Mouse (Mus musculus) embryo, embryonic 9.5 days (tissue): ENCODE results near the gene Ccdc96.
A peak's percentile ranks its signal among the peaks of the same experiment; 100 is the strongest.

Source experiments
- DNase-seq: peaks from one replicate; pipeline ENCODE4 v3.0.0-alpha.2; 2017; ENCODE audit errors: extremely low spot score

Ccdc96 gene

DNA sequence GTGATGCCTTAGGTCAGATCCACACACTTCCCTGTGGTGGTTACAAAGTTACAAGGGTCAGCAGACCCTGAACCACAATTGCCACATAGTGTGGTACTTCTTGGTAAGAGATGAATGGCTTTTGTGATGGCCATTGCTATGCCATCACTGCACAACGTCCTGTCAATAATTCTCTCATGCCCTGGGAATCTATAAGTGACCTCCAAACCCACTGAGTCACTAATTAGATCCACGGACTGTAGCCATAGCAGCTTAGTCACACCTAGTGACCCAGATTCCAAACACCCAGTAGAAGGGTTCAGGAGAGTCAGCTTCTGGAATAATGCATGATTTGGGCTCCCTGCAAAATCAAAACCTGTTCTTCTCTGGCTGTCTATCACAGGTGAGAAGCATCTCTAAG is 40.8 kb downstream of the Ccdc96 start:
- DNase-seq = no peak

GRCm38 (mm10) chr5:36526274-36526673 is 41.9 kb downstream of the Ccdc96 start:
- DNase-seq = no peak

GRCm38 (mm10) chr5:36526921-36527320 is 42.5 kb downstream of the Ccdc96 start:
- no peak for DNase-seq

- no peak for DNase-seq
Observed at GRCm38 (mm10) chr5:36529698-36530097, 45.3 kb downstream of the Ccdc96 start.

GRCm38 (mm10) chr5:36530129-36530751 is 45.9 kb downstream of the Ccdc96 start:
- DNase-seq = peak; percentile 92

DNA sequence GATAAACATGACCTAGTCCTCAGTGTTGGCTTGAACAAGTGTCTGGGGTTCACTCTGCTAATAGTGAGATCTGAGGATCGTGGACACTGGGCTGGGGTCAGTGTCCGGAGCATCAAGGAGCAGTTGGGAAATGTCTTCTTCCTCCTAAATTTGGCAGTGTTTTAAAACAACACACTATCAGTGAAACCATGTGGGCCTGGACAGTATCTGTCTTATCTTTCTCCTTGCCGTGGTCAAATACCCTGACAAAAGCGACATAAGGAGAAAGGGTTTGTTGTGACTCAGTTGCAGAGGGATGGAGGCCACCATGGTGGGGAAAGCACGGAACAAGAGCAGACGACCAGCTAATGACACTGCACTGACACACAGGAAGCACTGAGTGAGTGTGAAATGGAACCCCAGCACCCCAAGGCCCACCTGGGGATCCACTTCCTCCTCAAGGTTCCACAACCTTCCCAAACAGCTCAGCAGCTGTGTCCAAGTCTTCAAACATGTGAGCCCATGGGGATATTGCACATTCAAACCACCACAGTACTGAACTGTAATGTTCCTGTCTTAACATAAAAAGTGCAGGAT is 50.2 kb downstream of the Ccdc96 start:
- DNase-seq = no peak

DNA sequence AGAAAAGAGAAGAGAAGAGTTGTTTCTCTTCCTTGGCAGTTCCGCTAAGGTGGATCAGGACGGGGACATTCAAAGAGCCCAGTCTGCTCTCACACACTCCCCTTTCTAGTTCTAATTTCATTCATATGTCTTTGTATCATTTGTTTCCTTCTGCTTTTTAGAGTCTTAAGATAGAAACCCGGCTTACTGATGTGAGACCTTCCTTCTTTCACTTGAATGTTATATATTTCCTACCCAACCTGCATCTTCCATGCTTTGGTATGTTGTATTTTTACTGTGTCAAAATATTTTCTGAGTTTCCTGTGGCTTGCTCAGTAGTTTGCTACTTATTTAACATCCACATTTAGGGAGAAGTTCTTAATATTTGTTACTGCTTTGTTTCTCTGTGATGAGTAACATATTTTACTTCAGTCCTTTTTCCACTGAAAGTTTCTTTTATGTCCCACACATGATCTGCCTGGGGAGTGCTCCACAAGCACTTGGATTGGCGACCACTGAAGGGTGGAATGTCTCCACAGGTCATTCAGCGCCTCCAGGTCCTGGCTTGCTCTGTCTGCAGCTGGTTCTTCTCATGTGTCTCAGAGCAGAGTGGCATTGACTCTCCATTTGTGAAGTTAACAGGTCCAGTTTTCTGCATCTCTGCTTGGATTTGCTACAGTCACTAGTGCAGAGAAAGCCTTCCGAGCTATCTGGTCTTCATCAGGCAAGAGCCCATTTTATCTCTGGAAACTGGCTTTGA is 51.2 kb downstream of the Ccdc96 start:
- no peak for DNase-seq

- no peak for DNase-seq
Observed at GRCm38 (mm10) chr5:36536424-36536823, 52.0 kb downstream of the Ccdc96 start.
